Mouse (Mus musculus): ENCODE data around the gene Hras.

GRCm38 (mm10) chr7:141213133-141213532 is 19.3 kb upstream of the Hras start:
- TF ChIP-seq CTCF (IDR thresholded peaks at IDR 0.05; ENCODE audit: control insufficient read depth, insufficient read depth, insufficient read length) (no peak), CEBPB (IDR thresholded peaks at IDR 0.05; ENCODE audit: low read depth) (no peak), MYOD1 (IDR thresholded peaks at IDR 0.05; ENCODE audit: control insufficient read depth, insufficient read length, low read depth) (no peak)
